Mouse (Mus musculus) limb, embryonic 15.5 days (tissue): ENCODE results near the gene Cnnm3. TPM values are rescaled to one million over a fixed set of nuclear protein-coding genes. Genes with fewer than 3 reads are reported as not detected.
A peak's percentile ranks its signal among the peaks of the same experiment; 100 is the strongest.

Experiments used
- ATAC-seq: fragments of 200-750 bp; cut with Nextera tagmentation; 2 replicates; pipeline ENCODE4 v1.8.0; 2017; ENCODE audit warnings: low read depth, moderate TSS enrichment; ENCODE audit not compliant: insufficient number of reproducible peaks, low FRiP score, low TSS enrichment
- H3K27ac ChIP-seq: fragments of 300-500 bp; sonication (generic); 2 replicates; pipeline ENCODE4 v1.5.1; 2015; ENCODE audit warnings: moderate library complexity, mild to moderate bottlenecking, inconsistent platforms
- H3K27me3 ChIP-seq: fragments of 300-500 bp; sonication (generic); 2 replicates; pipeline ENCODE4 v1.6.1; 2015; ENCODE audit warnings: inconsistent platforms
- H3K36me3 ChIP-seq: fragments of 300-500 bp; sonication (generic); 2 replicates; pipeline ENCODE4 v1.6.1; 2015; ENCODE audit warnings: inconsistent platforms
- H3K4me1 ChIP-seq: fragments of 300-500 bp; sonication (generic); 2 replicates; pipeline ENCODE4 v1.6.1; 2015; ENCODE audit warnings: inconsistent platforms
- H3K4me2 ChIP-seq: fragments of 300-500 bp; sonication (generic); 2 replicates; pipeline ENCODE4 v1.6.1; 2015; ENCODE audit warnings: mild to moderate bottlenecking, inconsistent platforms
- H3K4me3 ChIP-seq: fragments of 300-500 bp; sonication (generic); 2 replicates; pipeline ENCODE4 v1.5.1; 2015; ENCODE audit warnings: mild to moderate bottlenecking, inconsistent platforms
- H3K9ac ChIP-seq: fragments of 300-500 bp; sonication (generic); 2 replicates; pipeline ENCODE4 v1.6.1; 2015; ENCODE audit warnings: inconsistent platforms
- H3K9me3 ChIP-seq: fragments of 300-500 bp; sonication (generic); 2 replicates; pipeline ENCODE4 v1.6.1; 2016; ENCODE audit warnings: inconsistent platforms
- WGBS: fragments of 180-500 bp; shearing (Covaris S2); methylation state at CpG from one replicate; pipeline ENCODE4 v1.1.7; 2015; 5-methylcytosine and 5-hydroxymethylcytosine counted together
- polyA plus RNA-seq: library from polyadenylated mRNA; unstranded; fragments of >200 nt; fragmentation: Nextera tagmentation; extraction: Ambion mirVana; gene quantifications from 2 replicates; pipeline ENCODE4 v1.2.1, GENCODE M21; 2015

The Cnnm3 gene
- 2.6 and 3.2 TPM in 2 replicates for polyA plus RNA-seq

DNA sequence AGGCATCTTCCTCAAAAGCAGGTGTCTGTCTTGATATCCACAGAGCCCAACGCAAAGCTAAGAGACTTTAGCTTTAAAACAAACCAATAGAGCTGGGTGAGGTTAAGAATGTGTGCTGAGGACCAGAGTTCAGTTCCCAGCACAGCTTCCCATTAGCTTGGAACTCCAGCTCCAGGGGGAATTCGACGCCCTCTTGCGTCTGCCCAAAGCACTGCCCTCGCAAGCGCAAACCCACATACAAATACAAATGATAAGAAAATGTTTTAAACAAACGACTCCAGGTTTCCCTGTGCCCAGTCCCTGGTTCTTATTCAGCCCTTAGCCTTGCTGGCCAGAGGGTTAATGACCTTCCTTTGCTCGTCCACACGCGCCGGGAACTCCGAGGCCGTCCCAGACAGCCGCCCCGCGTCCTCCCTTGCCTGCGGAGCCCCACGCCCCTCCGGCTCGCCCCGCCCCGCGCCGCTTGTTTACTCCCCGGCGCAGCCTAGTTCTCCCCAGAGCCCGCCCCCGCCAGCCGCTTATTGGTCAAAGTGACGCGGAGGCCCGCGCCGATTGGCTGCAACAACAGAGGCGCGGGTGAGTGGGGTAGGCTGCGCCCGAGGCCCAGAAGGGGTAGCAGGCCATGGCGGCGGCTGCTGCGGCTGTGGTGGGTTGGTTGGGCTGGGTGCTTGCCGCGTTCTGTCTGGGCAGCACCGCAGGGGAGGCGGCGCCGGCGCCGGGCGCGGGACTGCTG lies at the start of gene Cnnm3:
Gene Cnnm3 (plus strand): TSS at position 579 of the 733 bp plus-strand sequence.
- peak within 1 kb of the TSS; percentile 83 for H3K4me2 ChIP-seq
- WGBS: 2% methylated on average over 51 of the region's 51 CpGs
- H3K4me1 ChIP-seq: peaks cover 28% of the 10 kb centered on the region
- no peaks in the 10 kb centered on the region for H3K27me3 ChIP-seq
- H3K27ac ChIP-seq: peak within 1 kb of the TSS; percentile 100
- no peaks in the 10 kb centered on the region for H3K9me3 ChIP-seq
- peak within 1 kb of the TSS; percentile 76 for H3K9ac ChIP-seq
- H3K4me3 ChIP-seq: peak within 1 kb of the TSS; percentile 97
- ATAC-seq: peak; percentile 97
- peaks cover 17% of the 10 kb centered on the region for H3K36me3 ChIP-seq

DNA sequence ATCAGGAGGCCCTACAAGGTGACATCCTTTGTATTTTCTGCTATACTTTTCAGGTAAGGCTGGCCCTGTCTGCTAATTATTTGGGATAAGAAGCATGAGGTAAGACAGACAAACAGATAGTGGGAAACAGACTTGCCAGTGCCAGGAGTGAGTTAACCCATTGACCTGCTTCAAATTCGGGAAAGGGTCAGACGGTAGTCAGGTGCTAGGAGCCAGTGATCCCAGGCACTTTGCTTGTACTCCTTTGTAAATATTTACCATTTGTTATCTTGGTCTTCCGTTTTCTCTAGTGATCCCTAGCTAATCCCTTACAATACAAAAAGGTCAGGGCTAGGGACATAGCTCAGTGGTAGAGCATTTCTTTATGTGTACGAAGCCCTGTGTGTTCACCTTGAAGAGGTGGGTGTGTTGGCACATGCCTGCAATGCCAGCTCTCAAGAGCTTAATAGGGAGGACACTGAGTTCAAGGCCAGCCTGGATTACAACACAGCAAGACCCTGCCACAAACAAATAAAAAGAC lies 46.0 kb upstream of the Cnnm3 start:
- H3K27ac ChIP-seq: no peak overlapping the region
- no peaks in the 10 kb centered on the region for H3K36me3 ChIP-seq
- WGBS: 67% methylated on average over 4 of the region's 4 CpGs
- no peaks in the 10 kb centered on the region for H3K27me3 ChIP-seq
- H3K9ac ChIP-seq: no peak overlapping the region
- H3K4me2 ChIP-seq: no peak overlapping the region
- ATAC-seq: no peak
- H3K4me3 ChIP-seq: no peak overlapping the region
- H3K9me3 ChIP-seq: no peaks in the 10 kb centered on the region
- H3K4me1 ChIP-seq: 0 out of 2 replicates have a peak, but pooled peaks cover 1% of the 10 kb centered on the region

DNA sequence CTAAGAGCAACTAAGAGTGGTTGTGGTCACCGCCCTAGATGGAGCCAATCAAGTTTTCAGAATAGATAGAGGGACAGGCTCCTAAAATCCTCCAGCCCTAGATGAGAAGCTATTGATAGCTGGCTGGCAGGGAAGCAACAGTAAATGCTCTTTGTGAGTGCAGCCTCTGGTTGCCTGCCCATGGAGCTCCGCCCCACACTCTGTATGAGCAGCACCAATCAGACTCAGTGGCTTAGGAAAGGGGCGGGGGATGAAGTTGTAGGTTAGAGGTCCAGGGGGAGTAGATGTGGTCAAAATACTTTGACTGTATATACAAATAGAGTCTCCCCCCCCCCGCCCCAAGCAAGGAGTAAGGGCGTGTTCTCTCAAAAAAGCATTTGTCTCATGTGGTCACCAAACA lies 44.2 kb upstream of the Cnnm3 start:
- H3K27me3 ChIP-seq: no peaks in the 10 kb centered on the region
- no peak overlapping the region for H3K27ac ChIP-seq
- WGBS: 48% methylated on average over 5 of the region's 5 CpGs
- H3K9me3 ChIP-seq: no peaks in the 10 kb centered on the region
- ATAC-seq: no peak
- H3K9ac ChIP-seq: no peak overlapping the region
- no peaks in the 10 kb centered on the region for H3K36me3 ChIP-seq
- no peak overlapping the region for H3K4me2 ChIP-seq
- H3K4me1 ChIP-seq: peaks cover 10% of the 10 kb centered on the region
- no peak overlapping the region for H3K4me3 ChIP-seq

DNA sequence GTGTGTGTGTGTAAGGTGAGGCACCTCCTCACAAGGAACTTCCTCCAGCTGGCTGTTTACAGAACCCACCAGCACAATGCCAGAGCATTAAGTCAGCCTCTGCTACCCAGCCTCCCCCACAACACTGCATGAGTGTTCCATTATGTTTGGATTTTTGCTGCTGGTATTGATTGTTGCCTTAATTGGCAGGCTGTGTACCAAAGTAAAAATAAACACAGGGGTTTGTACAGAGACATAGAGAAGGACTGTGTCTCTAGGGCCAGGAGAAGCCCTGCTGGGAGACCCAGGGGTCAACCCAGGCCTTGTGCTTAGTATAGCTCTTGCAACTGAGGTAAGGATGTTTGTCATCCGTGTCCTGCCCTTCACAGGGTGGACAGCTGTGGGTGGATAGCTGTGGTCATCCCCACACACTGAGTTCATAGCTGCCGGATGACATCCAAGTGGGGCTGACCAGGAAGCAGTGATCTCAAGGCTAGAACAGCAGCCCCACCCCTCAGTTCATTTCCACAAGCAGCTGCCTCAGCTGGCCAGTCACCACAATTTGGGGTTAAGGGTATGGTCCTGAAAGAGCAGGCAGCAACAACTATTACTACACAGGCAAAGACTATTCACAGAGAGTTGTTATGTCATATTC lies 41.7 kb upstream of the Cnnm3 start:
- Histone ChIP-seq H3K9me3 (no peaks in the 10 kb centered on the region), H3K27ac (no peak overlapping the region), H3K4me2 (no peak overlapping the region), H3K4me3 (no peak overlapping the region), H3K9ac (no peak overlapping the region), H3K36me3 (no peaks in the 10 kb centered on the region), H3K27me3 (no peaks in the 10 kb centered on the region), H3K4me1 (peaks cover 35% of the 10 kb centered on the region)
- ATAC-seq: no peak
- 56% methylated on average over 2 of the region's 2 CpGs for WGBS

DNA sequence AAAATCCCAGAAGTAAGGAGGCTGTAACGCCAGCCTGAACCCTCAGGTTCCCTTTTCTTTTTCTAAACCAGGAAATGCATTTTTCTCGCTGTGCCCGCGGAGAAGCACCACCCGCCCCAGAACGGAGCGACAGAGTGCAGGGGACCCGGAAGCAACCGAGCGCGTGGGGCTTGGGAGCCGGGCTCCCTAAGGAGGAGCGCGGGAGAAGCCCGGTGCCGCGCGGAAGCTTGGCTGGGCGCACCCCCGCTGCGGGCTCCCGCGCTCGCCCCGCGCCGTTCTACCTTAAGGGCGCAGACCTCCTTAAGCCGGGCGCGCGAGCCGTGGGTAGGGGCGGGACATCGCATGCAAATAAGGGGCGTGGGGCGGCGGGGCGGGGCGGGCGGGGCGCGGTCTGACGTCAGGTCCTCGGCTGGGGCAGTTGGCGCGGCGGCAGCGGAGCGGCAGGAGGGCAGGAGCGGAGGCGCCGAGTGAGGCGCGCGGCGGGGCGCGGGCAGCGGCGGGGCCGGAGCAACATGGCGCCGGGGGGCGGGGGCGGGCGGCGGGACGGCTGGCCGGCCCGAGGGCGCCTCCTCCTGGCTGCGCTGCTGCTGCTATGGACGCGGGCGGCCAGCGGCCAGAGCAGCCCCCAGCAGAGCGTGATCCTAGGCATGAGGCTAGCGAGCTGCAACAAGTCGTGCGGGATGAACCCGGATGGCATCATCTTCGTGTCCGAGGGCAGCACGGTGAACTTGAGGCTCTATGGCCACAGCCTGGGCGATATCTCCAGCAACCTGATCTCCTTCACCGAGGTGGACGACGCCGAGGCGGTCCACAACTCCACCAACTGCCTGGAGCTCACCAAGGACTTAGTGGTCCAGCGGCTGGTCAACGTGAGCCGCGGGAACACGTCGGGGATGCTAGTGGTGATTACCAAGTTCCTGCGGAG lies 40.2 kb upstream of the Cnnm3 start, which contains the start of gene Cnnm4:
Gene Cnnm4 (plus strand): TSS at position 440 of the 925 bp plus-strand sequence.
- Histone ChIP-seq H3K9me3 (no peaks in the 10 kb centered on the region), H3K4me1 (peaks cover 50% of the 10 kb centered on the region), H3K4me2 (peak within 1 kb of the TSS; percentile 81), H3K9ac (peak within 1 kb of the TSS; percentile 50), H3K27me3 (no peaks in the 10 kb centered on the region), H3K27ac (peak within 1 kb of the TSS; percentile 68), H3K4me3 (peak within 1 kb of the TSS; percentile 74), H3K36me3 (no peaks in the 10 kb centered on the region)
- WGBS: under 1% methylated on average over 68 of the region's 98 CpGs
- ATAC-seq: peak; percentile 86

DNA sequence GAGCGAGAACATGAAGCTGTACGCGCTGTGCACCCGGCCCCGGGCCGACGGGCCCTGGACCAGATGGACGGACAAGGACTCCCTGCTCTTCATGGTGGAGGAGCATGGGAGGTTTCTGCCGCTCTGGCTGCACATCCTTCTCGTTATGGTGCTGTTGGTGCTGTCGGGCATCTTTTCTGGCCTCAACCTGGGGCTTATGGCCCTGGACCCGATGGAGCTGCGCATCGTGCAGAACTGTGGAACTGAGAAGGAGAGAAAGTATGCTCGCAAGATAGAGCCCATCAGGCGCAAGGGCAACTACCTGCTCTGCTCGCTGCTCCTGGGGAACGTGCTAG lies 39.6 kb upstream of the Cnnm3 start:
- peaks cover 55% of the 10 kb centered on the region for H3K4me1 ChIP-seq
- no peaks in the 10 kb centered on the region for H3K9me3 ChIP-seq
- H3K36me3 ChIP-seq: no peaks in the 10 kb centered on the region
- peak overlapping the region; percentile 68; the same call in 1 of the 2 replicates for H3K27ac ChIP-seq
- WGBS: 14% methylated on average over 18 of the region's 18 CpGs
- no peaks in the 10 kb centered on the region for H3K27me3 ChIP-seq
- H3K9ac ChIP-seq: peak overlapping the region; percentile 48
- peak overlapping the region; percentile 81 for H3K4me2 ChIP-seq
- H3K4me3 ChIP-seq: peak overlapping the region; percentile 74
- ATAC-seq: no peak

DNA sequence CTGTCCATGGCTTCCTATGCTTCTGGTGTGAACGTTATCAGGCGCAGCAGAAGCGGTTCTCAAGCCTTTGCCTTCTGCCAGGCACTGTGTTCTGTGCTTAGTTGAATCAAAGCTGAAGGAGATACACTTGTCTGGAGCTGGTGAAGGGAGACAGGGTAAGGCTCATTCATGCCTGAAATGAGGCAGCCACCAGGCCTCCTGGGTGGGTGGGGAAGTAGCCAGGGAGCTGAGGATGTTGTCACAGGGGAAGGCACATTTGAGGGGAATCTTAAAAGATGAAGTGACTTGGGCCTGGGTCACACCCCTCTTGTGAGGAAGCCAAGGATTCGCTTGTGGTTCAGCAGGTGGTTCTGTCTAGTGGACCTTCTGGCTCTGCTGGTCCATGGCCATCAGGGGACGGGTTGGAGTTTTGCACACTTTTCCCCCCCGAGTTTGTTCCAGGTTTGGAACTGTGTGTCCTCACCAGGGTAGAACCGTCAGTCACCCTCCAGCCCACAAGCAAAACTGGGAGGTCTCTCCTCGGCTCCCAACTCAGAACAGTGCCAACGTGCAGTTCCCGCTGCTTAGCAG lies 38.4 kb upstream of the Cnnm3 start:
- Histone ChIP-seq H3K27me3 (no peaks in the 10 kb centered on the region), H3K9me3 (no peaks in the 10 kb centered on the region), H3K36me3 (no peaks in the 10 kb centered on the region), H3K4me2 (peak overlapping the region; percentile 81), H3K4me1 (peaks cover 67% of the 10 kb centered on the region), H3K4me3 (peak overlapping the region; percentile 74), H3K9ac (no peak overlapping the region), H3K27ac (no peak overlapping the region)
- WGBS: 61% methylated on average over 10 of the region's 10 CpGs
- no peak for ATAC-seq

DNA sequence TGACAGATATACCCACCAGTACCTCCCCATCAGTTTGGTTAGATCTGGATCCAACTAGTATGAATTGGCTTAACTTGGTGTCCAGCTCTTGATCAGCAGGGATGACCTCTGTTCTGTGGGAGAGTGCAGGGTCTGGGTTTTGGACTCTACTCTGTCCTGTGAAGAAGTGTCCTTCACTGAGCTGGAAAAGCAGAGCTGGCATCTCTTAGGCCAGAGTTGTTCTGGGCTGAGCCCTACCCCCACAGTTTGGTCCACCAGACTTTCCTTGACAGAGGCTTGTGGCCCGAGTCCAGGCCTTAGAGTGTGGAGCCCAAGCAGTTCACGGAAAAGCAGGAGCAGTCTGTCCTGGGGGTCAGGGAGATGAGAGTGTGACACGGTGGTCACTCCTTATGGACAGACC lies 37.0 kb upstream of the Cnnm3 start:
- no peaks in the 10 kb centered on the region for H3K27me3 ChIP-seq
- no peak for ATAC-seq
- H3K27ac ChIP-seq: peak overlapping the region; percentile 75
- peaks cover 72% of the 10 kb centered on the region for H3K4me1 ChIP-seq
- peak overlapping the region; percentile 81 for H3K4me2 ChIP-seq
- H3K36me3 ChIP-seq: no peaks in the 10 kb centered on the region
- H3K9ac ChIP-seq: no peak overlapping the region
- 48% methylated on average over 3 of the region's 3 CpGs for WGBS
- no peaks in the 10 kb centered on the region for H3K9me3 ChIP-seq
- peak overlapping the region; percentile 25 for H3K4me3 ChIP-seq

DNA sequence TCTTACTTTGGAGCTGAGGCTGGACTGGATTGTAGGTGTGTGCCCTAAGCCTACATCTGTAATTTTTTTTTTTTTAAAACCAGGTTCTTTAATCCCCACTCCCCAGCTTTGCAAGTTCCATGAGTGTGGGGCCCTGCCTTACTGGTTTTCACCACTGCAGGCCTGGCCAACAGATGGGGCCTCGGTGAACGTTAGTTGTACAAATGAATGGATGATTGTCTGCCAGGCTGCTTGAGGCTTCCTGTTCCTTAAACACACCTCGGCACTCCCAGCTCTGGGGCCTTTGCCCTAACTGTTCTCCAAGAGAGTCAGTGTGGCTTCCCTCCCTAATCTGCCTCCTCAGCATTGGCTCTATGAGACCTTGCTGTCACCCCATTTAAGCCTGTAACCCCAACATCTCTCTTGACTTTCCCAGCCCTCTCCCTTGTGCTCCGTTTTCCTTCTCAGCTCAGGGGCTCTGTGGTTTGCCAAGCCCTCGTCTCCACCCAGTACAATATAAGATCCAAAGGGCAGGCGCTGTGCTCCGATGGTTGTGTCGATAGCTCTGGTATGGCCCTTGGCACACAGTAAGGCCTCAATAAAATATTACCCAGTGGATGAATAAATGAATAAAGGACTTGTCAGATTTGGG lies 36.1 kb upstream of the Cnnm3 start:
- Histone ChIP-seq H3K9me3 (no peaks in the 10 kb centered on the region), H3K27ac (peak overlapping the region; percentile 75), H3K4me1 (peaks cover 72% of the 10 kb centered on the region), H3K9ac (no peak overlapping the region), H3K4me2 (peak overlapping the region; percentile 81), H3K27me3 (no peaks in the 10 kb centered on the region), H3K4me3 (peak overlapping the region; percentile 25), H3K36me3 (no peaks in the 10 kb centered on the region)
- no peak for ATAC-seq
- WGBS: 27% methylated on average over 8 of the region's 8 CpGs

DNA sequence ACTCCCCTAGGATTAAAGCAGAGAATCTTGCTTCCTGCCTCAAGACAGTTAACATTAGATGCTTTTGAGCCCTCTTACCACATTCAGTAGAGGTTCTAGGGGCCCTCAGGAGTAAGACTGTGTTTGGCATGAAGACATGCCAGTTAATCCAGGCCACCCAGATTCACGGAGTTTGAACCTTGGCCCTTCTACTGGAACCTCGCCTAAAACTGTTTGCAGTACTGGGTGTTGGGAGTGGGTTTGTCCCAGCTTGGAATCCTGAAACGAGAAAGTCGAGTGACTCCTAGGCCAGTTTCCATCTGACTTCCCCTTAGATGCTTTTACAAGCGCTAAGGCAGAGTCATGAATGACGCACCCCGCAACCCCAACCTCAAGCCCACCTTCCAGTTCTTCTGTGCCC lies 35.2 kb upstream of the Cnnm3 start:
- H3K27ac ChIP-seq: peak overlapping the region; percentile 75
- whole genome bisulfite sequencing: 61% methylated on average over 7 of the region's 7 CpGs
- H3K27me3 ChIP-seq: no peaks in the 10 kb centered on the region
- H3K36me3 ChIP-seq: no peaks in the 10 kb centered on the region
- H3K4me3 ChIP-seq: 0 out of 2 replicates have a peak overlapping the region, but pooled peaks have one; percentile 25
- no peak overlapping the region for H3K9ac ChIP-seq
- no peak for ATAC-seq
- H3K4me2 ChIP-seq: peak overlapping the region; percentile 81; the same call in 1 of the 2 replicates
- H3K4me1 ChIP-seq: peaks cover 69% of the 10 kb centered on the region
- no peaks in the 10 kb centered on the region for H3K9me3 ChIP-seq

DNA sequence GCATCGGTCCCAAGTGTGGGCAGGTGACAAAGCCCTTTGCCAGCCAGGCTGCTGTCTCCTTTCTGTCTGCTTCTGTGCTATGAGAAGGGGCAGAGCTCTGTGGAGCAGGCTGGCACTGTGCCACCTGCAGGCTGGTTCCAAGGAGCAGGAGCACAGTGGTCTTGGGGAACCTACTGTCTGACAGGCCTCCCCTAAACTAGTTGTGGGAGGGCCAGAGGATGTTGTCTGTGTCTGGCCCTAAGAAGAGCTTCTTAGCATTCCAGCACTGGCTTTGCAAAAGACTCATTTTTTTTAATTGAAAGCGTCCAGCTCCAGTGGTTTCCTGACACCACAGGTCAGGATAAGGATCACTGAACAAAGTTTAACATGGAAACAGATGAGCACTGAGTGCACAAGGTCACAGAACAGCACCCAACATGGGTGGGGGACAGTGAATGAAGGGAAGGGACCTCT lies 33.3 kb upstream of the Cnnm3 start:
- no peak for ATAC-seq
- Histone ChIP-seq H3K4me2 (no peak overlapping the region), H3K27ac (no peak overlapping the region), H3K36me3 (no peaks in the 10 kb centered on the region), H3K4me1 (peaks cover 52% of the 10 kb centered on the region), H3K9me3 (no peaks in the 10 kb centered on the region), H3K4me3 (no peak overlapping the region), H3K27me3 (no peaks in the 10 kb centered on the region), H3K9ac (no peak overlapping the region)
- 72% methylated on average over 2 of the region's 2 CpGs for WGBS
